Mouse (Mus musculus) testis, adult 2 months (tissue): ENCODE data around the gene Npas3. TPM values are rescaled to one million over a fixed set of nuclear protein-coding genes. Genes with fewer than 3 reads are reported as not detected.
A peak's percentile ranks its signal among the peaks of the same experiment; 100 is the strongest.

Experiments
- H3K27ac ChIP-seq: fragments of 200-500 bp; 2 replicates; pipeline ENCODE4 v1.5.1; 2012; ENCODE audit warnings: low read depth, low read length; ENCODE audit not compliant: control insufficient read depth, insufficient read depth
- H3K27me3 ChIP-seq: fragments of 200-500 bp; 2 replicates; pipeline ENCODE4 v1.6.1; 2012; ENCODE audit warnings: mild to moderate bottlenecking, low read length, moderate library complexity; ENCODE audit not compliant: control insufficient read depth, insufficient read depth
- H3K36me3 ChIP-seq: fragments of 200-500 bp; 2 replicates; pipeline ENCODE4 v1.6.1; 2012; ENCODE audit warnings: mild to moderate bottlenecking, low read length; ENCODE audit not compliant: control insufficient read depth, insufficient read depth
- H3K4me1 ChIP-seq: fragments of 200-500 bp; 2 replicates; pipeline ENCODE4 v1.6.1; 2012; ENCODE audit warnings: low read length; ENCODE audit not compliant: control insufficient read depth, insufficient read depth
- H3K4me3 ChIP-seq: fragments of 200-500 bp; 2 replicates; pipeline ENCODE4 v1.5.1; 2012; ENCODE audit warnings: low read depth, mild to moderate bottlenecking, low read length, moderate library complexity, mixed read lengths; ENCODE audit not compliant: control insufficient read depth
- CTCF ChIP-seq: fragments of 200-500 bp; IDR thresholded peaks from 2 replicates; pipeline ENCODE4 v1.5.1; 2012; ENCODE audit warnings: low read depth, mild to moderate bottlenecking, inconsistent platforms, low read length, moderate library complexity; ENCODE audit not compliant: control insufficient read depth, insufficient read depth, insufficient replicate concordance
- POLR2A ChIP-seq: fragments of 200-500 bp; IDR thresholded peaks from 2 replicates; pipeline ENCODE4 v1.6.1; 2012; ENCODE audit warnings: low read depth, mild to moderate bottlenecking, inconsistent platforms, low read length, moderate library complexity; ENCODE audit not compliant: control insufficient read depth
- polyA plus RNA-seq: library from polyadenylated mRNA; depleted of rRNA; stranded (reverse); fragments of >200 nt; gene quantifications from 2 replicates; pipeline ENCODE4 v1.2.3, GENCODE M21; 2012

Npas3 gene
- polyA plus RNA-seq, 1 experiment = 0.91 TPM

DNA sequence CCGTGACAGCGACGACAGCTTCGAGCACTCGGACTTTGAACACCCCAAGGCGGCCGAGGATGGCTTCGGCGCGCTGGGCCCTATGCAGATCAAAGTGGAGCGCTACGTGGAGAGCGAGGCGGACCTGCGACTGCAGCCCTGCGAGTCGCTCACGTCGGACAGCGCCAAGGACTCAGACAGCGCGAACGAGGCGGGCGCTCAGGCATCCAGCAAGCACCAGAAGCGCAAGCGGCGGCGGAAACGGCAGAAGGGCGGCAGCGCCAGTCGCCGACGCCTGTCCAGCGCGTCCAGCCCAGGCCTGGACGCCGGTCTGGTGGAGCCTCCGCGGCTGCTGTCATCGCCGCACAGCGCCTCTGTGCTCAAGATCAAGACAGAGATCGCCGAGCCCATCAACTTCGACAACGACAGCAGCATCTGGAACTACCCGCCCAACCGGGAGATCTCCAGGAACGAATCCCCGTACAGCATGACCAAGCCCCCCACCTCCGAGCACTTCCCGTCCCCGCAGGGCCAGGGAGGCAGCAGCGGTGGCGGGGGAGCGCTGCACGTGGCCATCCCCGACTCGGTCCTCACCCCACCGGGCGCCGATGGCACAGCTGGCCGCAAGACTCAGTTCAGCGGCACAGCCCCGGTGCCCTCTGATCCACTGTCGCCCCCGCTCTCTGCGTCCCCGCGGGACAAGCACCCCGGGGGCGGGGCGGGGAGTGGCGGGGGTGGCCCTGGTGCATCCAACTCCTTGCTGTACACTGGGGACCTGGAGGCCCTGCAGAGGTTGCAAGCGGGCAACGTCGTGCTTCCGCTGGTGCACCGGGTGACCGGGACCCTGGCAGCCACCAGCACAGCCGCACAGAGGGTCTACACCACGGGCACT is 819.6 kb downstream of the Npas3 start:
- Histone ChIP-seq H3K27ac (no peak overlapping the region), H3K36me3 (no peaks in the 10 kb centered on the region), H3K4me1 (peaks cover 7% of the 10 kb centered on the region), H3K4me3 (peak overlapping the region; percentile 77), H3K27me3 (no peaks in the 10 kb centered on the region)
- 0 out of 2 replicates have a peak, but pooled peaks have one; percentile 10 for TF ChIP-seq POLR2A
- TF ChIP-seq CTCF = no peak

DNA sequence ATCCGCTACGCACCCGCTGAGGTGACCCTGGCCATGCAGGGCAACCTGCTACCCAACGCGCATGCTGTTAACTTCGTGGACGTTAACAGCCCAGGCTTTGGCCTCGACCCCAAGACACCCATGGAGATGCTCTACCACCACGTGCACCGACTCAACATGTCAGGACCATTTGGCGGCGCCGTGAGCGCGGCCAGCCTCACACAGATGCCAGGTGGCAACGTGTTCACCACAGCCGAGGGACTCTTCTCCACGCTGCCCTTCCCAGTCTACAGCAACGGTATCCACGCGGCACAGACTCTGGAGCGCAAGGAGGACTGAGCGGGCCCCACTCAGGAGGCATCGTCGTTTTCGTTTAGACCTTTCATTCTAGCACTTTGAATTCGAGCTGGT is 820.3 kb downstream of the Npas3 start:
- Histone ChIP-seq H3K27me3 (no peaks in the 10 kb centered on the region), H3K4me3 (peak overlapping the region; percentile 77), H3K36me3 (no peaks in the 10 kb centered on the region), H3K27ac (no peak overlapping the region), H3K4me1 (peaks cover 7% of the 10 kb centered on the region)
- TF ChIP-seq CTCF = no peak
- TF ChIP-seq POLR2A = 0 out of 2 replicates have a peak, but pooled peaks have one; percentile 4

DNA sequence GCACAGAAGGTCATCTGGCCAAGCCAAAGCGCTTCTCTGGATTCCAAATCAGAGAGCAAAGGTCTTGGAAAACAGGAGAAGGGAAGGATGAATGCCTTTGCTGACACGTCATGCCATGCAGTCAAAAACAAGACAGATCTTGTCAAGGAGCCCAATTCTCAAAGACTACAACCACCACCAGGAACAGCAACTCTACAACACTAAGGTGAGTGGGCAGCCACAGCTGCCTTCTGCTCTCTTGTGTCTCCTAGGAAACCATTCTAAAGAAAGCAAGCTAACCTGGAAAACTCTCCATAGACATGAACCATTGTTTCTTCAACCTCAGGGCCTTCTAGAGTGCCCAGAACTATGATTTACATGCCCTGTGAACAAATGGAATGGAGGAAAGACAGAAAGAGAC is 825.5 kb downstream of the Npas3 start:
- TF ChIP-seq POLR2A (no peak), CTCF (no peak)
- Histone ChIP-seq H3K27ac (no peak overlapping the region), H3K4me3 (no peak overlapping the region), H3K36me3 (no peaks in the 10 kb centered on the region), H3K4me1 (no peaks in the 10 kb centered on the region), H3K27me3 (no peaks in the 10 kb centered on the region)

DNA sequence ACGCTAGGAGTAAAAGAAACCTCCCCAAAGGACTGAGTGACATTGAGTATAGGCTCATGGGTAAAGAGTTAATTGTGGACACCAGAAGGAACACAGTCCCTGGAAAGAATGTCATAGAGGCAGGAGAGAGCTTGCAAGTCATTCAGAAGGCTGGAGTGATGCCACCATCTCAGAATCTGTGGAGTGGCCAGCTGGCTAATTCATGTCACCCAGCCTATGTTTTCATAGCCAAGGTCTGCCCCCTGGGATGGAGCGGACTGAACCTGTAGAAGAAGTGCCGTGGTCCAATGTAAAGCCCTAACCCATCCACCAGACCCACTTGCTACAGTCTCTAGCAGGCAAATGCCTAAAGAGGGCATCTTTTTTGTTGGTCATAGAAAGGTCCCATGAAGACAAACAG is 832.5 kb downstream of the Npas3 start:
- Histone ChIP-seq H3K27ac (no peak overlapping the region), H3K27me3 (no peaks in the 10 kb centered on the region), H3K36me3 (no peaks in the 10 kb centered on the region), H3K4me1 (no peaks in the 10 kb centered on the region), H3K4me3 (no peak overlapping the region)
- TF ChIP-seq POLR2A (no peak), CTCF (no peak)

DNA sequence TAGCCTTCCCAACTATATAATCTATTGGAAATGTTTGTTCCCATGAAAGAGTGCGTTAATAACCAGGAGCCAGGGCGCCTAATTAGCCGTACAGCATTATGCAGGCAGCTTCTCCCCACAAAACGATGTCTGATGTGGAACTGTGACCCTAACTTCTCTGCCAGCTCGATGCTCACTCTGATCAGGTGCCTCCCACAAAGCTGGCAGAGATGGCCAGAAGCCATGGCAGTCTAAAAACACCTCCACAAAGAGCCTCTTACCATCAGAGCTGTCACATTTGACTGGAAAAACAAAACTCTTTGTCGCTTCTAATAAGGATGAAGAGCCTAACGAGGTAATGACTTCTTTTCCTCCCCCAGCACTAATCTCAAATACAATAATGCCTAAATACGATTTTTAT is 845.3 kb downstream of the Npas3 start:
- no peak for TF ChIP-seq POLR2A
- no peak for TF ChIP-seq CTCF

DNA sequence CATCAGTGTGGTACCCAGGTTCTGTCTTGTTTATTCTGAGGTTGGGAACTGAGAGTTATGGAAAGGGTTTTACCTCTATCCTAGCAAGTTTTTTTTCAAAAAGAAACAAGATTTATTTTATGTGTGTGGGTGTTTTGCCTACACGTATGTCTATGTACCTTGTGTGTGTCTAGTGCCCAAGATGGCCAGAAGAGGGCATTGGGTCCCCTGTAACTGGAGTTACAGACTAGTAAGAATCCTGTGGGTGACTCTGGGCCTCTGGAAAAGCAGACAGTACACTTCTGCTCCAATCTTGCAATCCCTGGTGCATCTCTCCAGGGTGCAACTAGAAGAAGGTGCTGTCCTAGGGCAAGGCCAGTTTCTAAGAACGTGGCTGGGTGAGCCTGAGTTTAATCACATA is 848.0 kb downstream of the Npas3 start:
- no peak overlapping the region for H3K27ac ChIP-seq
- H3K27me3 ChIP-seq = no peaks in the 10 kb centered on the region
- TF ChIP-seq CTCF (no peak), POLR2A (no peak)
- H3K4me1 ChIP-seq = no peaks in the 10 kb centered on the region
- H3K4me3 ChIP-seq = no peak overlapping the region
- no peaks in the 10 kb centered on the region for H3K36me3 ChIP-seq

More for the DNA sequence above, 845.3 kb downstream of the Npas3 start:
- Histone ChIP-seq H3K4me1 (no peaks in the 10 kb centered on the region), H3K27ac (no peak overlapping the region), H3K27me3 (no peaks in the 10 kb centered on the region), H3K4me3 (no peak overlapping the region), H3K36me3 (no peaks in the 10 kb centered on the region)

DNA sequence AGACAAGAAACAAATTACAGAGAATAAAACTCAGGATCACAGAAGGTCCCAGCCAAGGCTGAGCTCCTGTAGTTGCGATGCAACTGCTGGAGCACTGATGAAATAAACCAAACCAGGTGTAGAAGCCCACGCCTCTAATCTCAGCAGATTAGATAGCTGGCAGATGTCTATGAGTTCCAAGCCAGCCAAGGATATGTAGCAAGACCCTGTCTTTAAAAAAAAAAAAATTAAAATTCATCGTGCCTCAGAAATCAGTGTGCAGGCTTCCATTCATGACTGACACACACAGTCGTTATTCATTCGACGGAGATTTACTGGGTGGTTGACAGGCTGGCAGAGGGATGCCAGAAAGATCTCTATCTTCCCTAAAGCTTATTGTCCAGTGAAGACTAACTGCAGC is 849.7 kb downstream of the Npas3 start:
- H3K27me3 ChIP-seq = no peaks in the 10 kb centered on the region
- no peaks in the 10 kb centered on the region for H3K4me1 ChIP-seq
- no peak overlapping the region for H3K27ac ChIP-seq
- H3K4me3 ChIP-seq = no peak overlapping the region
- no peaks in the 10 kb centered on the region for H3K36me3 ChIP-seq
- TF ChIP-seq CTCF = no peak

DNA sequence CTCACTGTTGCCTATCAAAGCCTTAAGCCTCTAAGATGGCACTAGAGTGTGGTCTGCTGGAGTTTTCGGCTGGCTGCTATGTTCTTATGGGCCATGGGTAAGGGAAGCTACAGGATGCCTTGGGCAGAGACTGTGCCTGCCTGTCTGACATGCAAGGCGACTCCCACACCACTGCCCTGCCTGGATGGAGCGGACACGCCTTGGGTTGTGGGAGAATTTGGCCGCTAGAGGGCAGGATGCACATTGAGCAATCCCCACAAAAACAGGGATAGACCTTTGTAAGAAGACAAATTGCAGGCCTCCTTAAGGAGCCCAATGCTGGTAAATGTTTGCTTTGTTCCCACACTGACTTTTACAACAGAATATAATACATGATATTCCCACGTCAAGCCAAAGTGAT is 850.3 kb downstream of the Npas3 start:
- Histone ChIP-seq H3K4me1 (no peaks in the 10 kb centered on the region), H3K4me3 (no peak overlapping the region), H3K36me3 (no peaks in the 10 kb centered on the region), H3K27me3 (no peaks in the 10 kb centered on the region), H3K27ac (no peak overlapping the region)
- TF ChIP-seq POLR2A = no peak
- TF ChIP-seq CTCF = peak; percentile 71; the same call in 1 of the 2 replicates
